Mouse (Mus musculus) ES-Bruce4 (cell line): ENCODE measurements at regions not wholly inside any gene's neighbourhood (a gene's known extent, or its start where the extent isn't known, plus 50 kb on each side); places are given as distances from the start of the nearest gene placed in this dataset.

Experiments used
- CTCF ChIP-seq: IDR thresholded peaks from one replicate; pipeline ENCODE4 v1.8.1; 2011; ENCODE audit warnings: low read depth, low read length
- EP300 ChIP-seq: IDR thresholded peaks from 2 replicates; pipeline ENCODE4 v1.6.1; 2011; ENCODE audit warnings: low read depth, low read length; ENCODE audit not compliant: insufficient read depth
- POLR2A ChIP-seq: IDR thresholded peaks from one replicate; pipeline ENCODE4 v1.8.1; 2011; ENCODE audit warnings: low read length; ENCODE audit not compliant: insufficient read depth

DNA sequence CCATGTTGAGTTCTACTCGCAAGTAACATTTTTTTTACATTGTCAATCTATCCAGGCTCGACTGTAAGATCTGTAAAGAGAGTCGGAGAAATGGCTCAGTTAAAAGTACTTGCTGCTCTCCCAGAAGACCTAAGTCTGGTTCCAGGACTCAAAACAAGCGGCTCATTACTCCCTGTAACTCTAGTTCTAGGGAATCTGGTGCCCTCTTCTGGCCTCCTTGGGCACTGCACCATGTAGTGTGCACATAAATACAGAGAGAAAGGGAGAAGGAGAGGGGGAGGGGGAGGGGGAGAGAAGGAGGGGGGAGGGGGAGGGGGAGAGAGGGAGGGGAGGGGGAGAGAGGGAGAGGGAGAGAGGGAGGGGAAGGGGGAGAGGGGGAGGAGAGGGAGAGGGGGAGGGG lies 66.2 kb upstream of the Cdyl2 start:
- TF ChIP-seq CTCF (peak; percentile 25), EP300 (no peak), POLR2A (no peak)
